Mouse (Mus musculus) adrenal gland, adult 10 weeks (tissue): Measurements from ENCODE around the gene Vcp. TPM values are rescaled to one million over a fixed set of nuclear protein-coding genes. Genes with fewer than 3 reads are reported as not detected.

Experiments used
- polyA plus RNA-seq: library from polyadenylated mRNA; stranded (reverse); fragments of 350-450 nt; fragmentation: Illumina TruSeq; extraction: RNeasy Lipid Tissue Mini Kit (QIAGEN cat#74804); gene quantifications from one replicate; pipeline ENCODE4 v1.2.3, GENCODE M21; 2014; ENCODE audit warnings: low read depth, low replicate concordance

Vcp gene
- polyA plus RNA-seq, result 319 TPM

DNA sequence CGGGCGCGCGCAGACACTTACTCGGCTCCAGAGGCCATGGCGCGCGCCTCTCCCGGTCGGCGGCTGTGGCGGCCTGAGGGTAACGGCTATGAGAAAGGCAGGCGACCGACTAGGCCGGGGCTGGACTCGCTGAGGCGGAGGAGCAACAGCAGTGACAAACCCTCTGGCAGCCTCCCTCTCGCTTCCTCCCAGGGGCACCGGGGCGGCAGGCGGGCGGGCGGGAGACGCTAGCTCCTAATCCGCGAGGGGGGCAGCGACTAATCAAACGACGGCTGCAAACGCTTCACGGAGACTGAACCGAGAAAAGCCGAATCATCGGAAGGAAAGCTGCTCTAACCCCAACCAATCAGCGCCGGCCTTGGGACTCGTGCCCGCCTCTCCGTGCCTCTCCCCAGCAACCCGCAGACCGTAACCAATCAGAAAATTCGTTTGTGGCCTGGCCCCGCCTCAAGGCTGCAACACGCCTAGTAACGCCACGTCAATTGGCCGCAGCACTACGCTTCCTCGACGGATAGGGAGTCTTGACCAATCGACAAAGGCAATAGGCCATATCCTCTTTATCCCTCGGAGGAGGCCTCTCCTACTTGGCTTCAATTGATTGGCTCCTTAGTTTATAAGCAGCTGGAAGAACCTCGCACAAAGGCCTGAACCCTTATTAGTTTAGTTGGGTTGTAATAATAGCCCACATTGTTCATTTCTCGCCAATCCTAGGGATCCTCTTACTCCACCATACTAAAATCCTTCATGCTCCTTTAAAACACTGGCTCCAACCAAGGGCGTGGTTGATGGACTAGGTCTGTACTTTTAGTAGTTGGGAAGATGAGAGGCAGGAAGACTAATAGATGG, at the start of gene Vcp:
Vcp (minus strand) TSS at position 367 of the 846 bp plus-strand sequence.

DNA sequence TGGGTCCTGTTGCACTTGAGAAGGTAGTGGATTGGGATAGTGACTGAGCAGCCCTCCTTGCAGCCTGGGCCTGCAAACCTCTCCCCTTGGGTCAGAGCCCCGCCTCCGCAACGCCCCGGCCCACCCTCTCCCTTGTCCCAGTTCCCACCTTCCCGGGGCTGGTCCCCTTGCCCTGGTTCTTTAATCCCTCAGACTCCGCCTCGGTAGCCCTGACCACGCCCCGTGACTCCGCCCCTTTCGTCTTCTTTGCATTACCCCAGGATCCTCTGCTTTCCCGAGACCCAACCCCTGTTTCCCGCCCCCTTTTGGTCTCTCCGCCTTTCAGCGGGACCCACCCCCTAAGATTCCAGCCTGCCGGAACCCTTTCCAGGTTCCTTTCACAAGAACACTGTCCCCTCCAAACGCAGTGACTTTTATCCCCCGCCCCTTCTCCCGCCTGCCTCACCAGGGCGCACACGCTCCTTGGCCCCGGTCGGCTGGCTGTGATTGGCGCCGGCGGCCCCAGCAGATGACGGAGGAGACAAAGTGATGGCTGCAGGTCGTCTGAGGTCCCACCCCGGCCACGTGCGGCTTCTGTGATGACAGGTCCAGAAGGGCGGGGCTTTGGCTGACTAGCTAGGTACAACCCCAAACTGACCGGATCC, 45.5 kb upstream of the Vcp start, which contains the start of gene Fam214b:
Fam214b (minus strand) TSS at position 562 of the 644 bp plus-strand sequence.

DNA sequence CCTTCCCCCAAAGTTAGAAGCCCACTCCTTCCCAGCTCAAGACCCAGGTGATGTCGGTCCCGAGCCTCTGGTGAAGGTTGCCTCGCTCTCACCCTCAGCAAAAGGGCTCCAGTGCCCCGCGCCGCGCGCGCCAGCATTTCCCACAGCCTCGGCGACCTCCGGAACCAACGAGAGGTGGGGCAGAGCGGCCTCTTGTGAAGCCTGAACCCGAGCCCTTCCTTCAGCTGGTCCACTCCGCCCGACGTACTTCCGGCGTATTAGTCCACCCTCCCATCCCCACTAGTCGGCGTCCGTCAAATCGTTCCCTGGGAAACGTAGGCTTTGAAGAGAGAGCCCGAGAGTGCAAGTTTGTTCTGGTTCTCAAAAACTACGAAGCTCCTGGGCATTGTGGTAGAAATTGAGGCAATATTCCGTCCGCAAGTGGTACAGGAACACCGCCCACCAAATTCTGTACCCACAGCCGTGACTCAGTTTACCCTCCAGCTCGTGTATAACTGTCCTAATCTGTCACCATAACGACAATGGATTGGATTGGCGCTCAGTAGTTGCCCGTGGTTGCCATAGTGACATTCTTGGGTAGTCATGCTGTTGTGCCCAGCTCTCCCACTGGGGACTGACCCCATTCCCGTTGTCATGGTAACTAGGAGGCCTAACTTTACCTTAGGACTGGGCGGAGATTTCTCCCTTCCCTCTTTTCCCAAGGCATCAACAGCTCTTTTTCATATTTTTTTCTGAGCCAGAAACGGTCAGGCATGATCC, 31.1 kb upstream of the Vcp start, which contains the start of gene Stoml2:
Stoml2 (minus strand) TSS at position 474 of the 759 bp plus-strand sequence.

DNA sequence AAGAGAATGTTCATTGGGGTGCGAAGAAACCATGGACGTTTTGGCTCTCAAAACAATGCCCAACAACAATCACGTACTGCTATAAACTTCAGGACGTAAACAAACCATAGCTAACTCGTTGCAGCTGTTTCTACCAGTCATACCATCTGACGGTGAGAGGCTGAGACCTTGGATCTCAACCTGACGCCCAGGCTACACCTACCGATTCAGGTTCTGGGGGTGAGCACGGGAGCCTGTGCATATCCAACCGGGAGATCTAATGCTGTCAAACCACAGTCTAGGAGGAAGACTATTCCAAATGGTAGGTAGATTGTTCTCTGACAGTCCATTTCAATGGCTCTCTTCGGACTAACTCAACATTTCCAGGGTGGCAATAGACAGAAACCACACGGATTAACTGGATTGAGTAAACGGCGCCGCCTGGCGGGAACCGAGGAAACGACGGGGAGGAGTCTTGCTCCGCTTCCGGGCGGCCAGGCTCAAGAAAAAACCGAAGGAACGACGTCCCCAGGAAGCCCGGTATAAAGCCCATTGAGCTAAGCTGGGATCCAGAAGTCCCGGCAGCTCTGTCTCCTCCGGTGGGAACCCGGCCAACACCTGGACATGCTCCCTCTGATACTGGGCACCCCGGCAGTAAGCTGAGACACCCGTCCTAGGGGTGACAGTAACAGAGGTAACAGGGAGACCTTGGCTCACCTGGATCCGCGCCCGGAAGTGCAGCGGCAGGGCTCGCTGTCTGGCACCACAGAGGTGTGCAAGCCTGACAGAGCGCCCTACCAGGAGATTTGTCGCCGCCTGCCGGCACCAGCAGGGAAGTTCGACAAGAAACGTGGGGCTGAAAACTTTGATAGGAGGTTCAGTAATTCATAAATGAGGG, 25.0 kb upstream of the Vcp start, which contains the start of gene Pigo:
Pigo (minus strand) TSS at position 736 of the 877 bp plus-strand sequence.

DNA sequence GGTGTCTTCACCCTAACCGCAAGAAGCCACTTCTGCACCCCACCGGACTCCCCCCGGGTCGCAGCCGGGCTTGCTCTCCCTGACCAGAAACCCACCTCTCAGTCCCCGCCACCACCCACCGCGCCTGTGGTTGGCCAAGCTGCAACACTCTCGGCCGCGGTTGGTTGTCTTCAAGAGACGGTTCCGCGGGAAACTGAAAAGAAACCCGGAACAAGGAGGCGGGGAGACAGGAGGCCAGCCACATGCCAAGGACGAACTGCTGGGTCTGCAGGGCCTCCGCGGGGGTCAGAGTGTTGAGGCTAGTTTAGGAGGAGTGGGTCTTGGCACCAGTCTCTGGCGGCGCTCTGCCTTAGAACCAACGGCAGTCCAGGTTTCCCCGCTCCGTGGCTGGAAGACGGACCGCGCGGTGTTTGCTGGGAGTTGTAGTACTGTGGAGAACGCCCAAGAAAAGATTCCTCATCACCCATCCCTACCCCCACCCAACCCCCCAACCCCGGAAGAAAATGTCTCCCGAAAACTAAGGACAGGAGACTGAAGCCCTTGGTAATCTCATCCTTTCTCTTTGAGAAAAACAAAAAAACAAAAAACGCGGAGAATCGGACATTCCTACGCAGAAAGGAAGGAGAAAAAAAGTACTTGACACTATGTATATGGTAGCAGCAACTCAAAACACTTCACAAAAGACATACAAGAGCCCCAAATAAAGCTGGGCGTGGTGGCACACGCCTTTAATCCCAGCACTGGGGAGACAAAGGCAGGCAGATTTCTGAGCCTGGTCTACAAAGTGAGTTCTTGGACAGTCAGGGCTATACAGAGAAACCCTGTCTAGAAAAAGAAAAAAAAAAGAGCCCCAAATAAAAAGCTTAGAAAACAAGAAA, 10.1 kb upstream of the Vcp start, which contains the start of gene Fancg:
Fancg (minus strand) TSS at position 346 of the 878 bp plus-strand sequence.

DNA sequence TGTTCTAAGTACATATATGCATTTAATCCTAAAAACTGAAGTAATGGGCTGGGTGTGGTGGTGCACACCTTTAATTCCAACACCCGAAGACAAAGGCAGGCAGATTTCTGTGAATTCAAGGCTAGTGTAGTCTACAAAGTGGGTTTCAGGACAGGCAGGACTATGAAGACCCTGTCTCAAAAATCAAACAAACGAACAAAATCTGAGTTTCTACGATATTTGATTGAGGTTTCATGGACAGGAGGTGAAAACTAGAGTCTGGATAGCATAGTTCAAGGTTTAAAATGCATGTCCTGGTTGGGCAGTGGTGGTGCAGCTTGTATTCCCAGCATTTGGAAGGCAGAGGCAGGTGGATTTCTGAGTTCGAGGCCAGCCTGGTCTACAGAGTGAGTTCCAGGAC, 31.0 kb downstream of the Vcp start, which contains the start of gene 1700022I11Rik:
1700022I11Rik (plus strand) TSS at position 301 of the 400 bp plus-strand sequence.

DNA sequence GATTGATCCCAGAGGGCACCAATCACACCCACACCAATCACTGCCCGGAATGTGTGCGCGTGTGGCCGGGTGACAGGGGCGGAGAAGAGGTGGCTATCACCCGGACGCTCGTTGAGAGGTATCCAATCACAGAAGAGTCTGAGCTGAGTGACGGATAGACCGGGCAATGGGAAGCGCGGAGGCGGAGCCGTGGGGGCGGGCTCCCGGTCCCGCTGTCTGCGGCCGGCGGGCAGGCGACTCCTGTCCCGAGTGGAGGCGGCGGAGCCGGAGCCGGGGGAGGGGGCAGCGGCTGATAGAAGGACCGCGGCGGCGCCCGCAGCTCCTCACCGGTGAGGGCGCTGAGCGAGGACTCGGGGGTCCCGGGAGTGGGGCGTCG, 50.6 kb downstream of the Vcp start, which contains the start of gene Dnajb5:
Dnajb5 (plus strand) TSS at position 139 of the 376 bp plus-strand sequence.

Other genes starting within 250 kb of the Vcp start
- gene Ccl19, start 243.9 kb downstream of the Vcp start, polyA plus RNA-seq, result 1.5 TPM
- gene Ccl21a, start 226.5 kb downstream of the Vcp start, polyA plus RNA-seq, result not detected
- gene Fam205a1, start 146.6 kb downstream of the Vcp start, polyA plus RNA-seq, result not detected
- not detected for gene Gm12394, start 143.7 kb downstream of the Vcp start, polyA plus RNA-seq
- gene Fam205c, start 126.3 kb downstream of the Vcp start, polyA plus RNA-seq, result not detected
- 0.87 TPM for gene Phf24, start 83.8 kb downstream of the Vcp start, polyA plus RNA-seq
- 0.99 TPM for gene Dnajb5, start 50.7 kb downstream of the Vcp start, polyA plus RNA-seq
- not detected for gene 1700022I11Rik, start 30.9 kb downstream of the Vcp start, polyA plus RNA-seq
- 4.7 TPM for gene Fancg, start 10.0 kb upstream of the Vcp start, polyA plus RNA-seq
- gene Pigo, start 25.3 kb upstream of the Vcp start, polyA plus RNA-seq, result 1.6 TPM
- 46.2 TPM for gene Stoml2, start 31.2 kb upstream of the Vcp start, polyA plus RNA-seq
- gene Fam214b, start 45.7 kb upstream of the Vcp start, polyA plus RNA-seq, result 5.7 TPM
- 8.3 TPM for gene Unc13b, start 58.4 kb upstream of the Vcp start, polyA plus RNA-seq